Mouse (Mus musculus) telencephalon, adult 2 months (tissue): ENCODE measurements around the gene Clip2.

ENCODE experiments used
- DNase-seq: peaks from one replicate; pipeline ENCODE4 v3.0.0-alpha.2; 2011; ENCODE audit warnings: low read depth, low spot score

The Clip2 gene

GRCm38 (mm10) chr5:134565696-134566095 lies 13.5 kb upstream of the Clip2 start:
- no peak for DNase-seq

- DNase-seq, result no peak
Observed at GRCm38 (mm10) chr5:134564272-134564671, 12.0 kb upstream of the Clip2 start.

- DNase-seq, result no peak
Observed at GRCm38 (mm10) chr5:134560450-134561171, 8.4 kb upstream of the Clip2 start.

GRCm38 (mm10) chr5:134560071-134560449 lies 7.8 kb upstream of the Clip2 start, which contains the start of gene Syna:
Syna (minus strand) TSS chr5:134560171.
- no peak for DNase-seq

- DNase-seq, result no peak
Observed at GRCm38 (mm10) chr5:134555463-134556164, 3.4 kb upstream of the Clip2 start.

GRCm38 (mm10) chr5:134553951-134554546 lies 1.8 kb upstream of the Clip2 start:
- no peak for DNase-seq

- DNase-seq, result no peak
Observed at GRCm38 (mm10) chr5:134551233-134552109, 763 bp downstream of the Clip2 start.

- DNase-seq, result no peak
Observed at GRCm38 (mm10) chr5:134550836-134551232, 1.4 kb downstream of the Clip2 start.

GRCm38 (mm10) chr5:134549640-134550168 lies 2.5 kb downstream of the Clip2 start:
- no peak for DNase-seq

- DNase-seq, result no peak
Observed at GRCm38 (mm10) chr5:134548306-134548705, 3.9 kb downstream of the Clip2 start.

GRCm38 (mm10) chr5:134546790-134547189 lies 5.4 kb downstream of the Clip2 start:
- no peak for DNase-seq

GRCm38 (mm10) chr5:134545242-134545629 lies 7.0 kb downstream of the Clip2 start:
- no peak for DNase-seq

GRCm38 (mm10) chr5:134544516-134545241 lies 7.6 kb downstream of the Clip2 start:
- no peak for DNase-seq

GRCm38 (mm10) chr5:134541640-134542039 lies 10.6 kb downstream of the Clip2 start:
- DNase-seq, result no peak

- DNase-seq, result no peak
Observed at GRCm38 (mm10) chr5:134540881-134541280, 11.4 kb downstream of the Clip2 start.

GRCm38 (mm10) chr5:134539891-134540290 lies 12.3 kb downstream of the Clip2 start:
- no peak for DNase-seq

- no peak for DNase-seq
Observed at GRCm38 (mm10) chr5:134536036-134536435, 16.2 kb downstream of the Clip2 start.

GRCm38 (mm10) chr5:134532417-134532816 lies 19.8 kb downstream of the Clip2 start:
- DNase-seq, result no peak

GRCm38 (mm10) chr5:134531585-134531984 lies 20.6 kb downstream of the Clip2 start:
- DNase-seq, result no peak

GRCm38 (mm10) chr5:134530830-134531229 lies 21.4 kb downstream of the Clip2 start:
- no peak for DNase-seq

- DNase-seq, result no peak
Observed at GRCm38 (mm10) chr5:134528488-134528887, 23.7 kb downstream of the Clip2 start.
